Mouse (Mus musculus) adrenal gland, adult 8-10 months (tissue): Measurements from ENCODE around the gene Mllt10. TPM values are rescaled to one million over a fixed set of nuclear protein-coding genes. Genes with fewer than 3 reads are reported as not detected.
A peak's percentile ranks its signal among the peaks of the same experiment; 100 is the strongest.
"Not testable (repeated sequence)": the region's sequence is repeated elsewhere in the genome, so short reads cannot be mapped to it uniquely, and the experiment has no call there.

ENCODE experiments used
- DNase-seq: peaks from one replicate; pipeline ENCODE4 v3.0.0; 2022
- total RNA-seq, 4 experiments: library from RNA; stranded (reverse); gene quantifications; 2 replicates each; pipeline ENCODE4 v1.2.4; 2022

Mllt10 gene
- total RNA-seq, 4 experiments from 2014 or later: 38.8 to 84.1 (median 45.1) TPM

DNA sequence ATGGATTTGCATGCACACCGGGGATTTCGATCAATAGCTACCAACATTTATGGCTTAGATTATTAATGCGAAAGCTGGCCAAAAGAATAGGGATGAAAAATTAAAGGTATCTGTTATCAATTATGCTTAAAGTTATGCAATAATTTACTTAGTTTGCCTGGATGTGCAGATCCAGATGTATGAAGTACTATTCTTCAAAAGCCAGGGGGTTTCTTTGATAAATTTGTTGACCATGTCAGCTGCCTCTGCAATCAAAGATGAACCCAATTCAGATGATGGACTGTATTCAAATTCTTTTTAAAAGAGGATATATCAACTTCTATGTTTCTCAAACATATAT is 3.2 kb upstream of the Mllt10 start:
- no peak for DNase-seq

DNA sequence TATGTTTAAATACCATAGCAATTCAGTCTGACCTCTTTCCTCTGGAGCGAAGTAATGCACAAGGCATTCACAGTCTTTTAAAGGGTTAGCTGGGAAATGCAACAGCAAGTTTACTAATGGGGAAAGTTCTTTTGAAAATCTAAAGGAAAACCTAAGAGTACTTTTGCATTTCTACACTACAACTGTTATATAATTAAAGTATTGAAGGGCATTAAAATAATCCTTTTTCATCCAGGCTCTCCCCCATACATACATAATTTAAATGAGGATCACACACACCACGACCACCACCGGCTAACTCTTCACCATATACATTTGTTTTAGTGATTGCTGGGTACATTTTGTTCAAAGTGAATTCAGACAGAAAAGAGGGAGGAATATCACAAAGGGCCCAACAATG is 2.5 kb upstream of the Mllt10 start:
- DNase-seq: no peak

- DNase-seq: no peak
Observed at GRCm38 (mm10) chr2:18053243-18053950, 1.6 kb upstream of the Mllt10 start.

- DNase-seq: peak; percentile 74
Observed at GRCm38 (mm10) chr2:18053951-18054530, 996 bp upstream of the Mllt10 start.

DNA sequence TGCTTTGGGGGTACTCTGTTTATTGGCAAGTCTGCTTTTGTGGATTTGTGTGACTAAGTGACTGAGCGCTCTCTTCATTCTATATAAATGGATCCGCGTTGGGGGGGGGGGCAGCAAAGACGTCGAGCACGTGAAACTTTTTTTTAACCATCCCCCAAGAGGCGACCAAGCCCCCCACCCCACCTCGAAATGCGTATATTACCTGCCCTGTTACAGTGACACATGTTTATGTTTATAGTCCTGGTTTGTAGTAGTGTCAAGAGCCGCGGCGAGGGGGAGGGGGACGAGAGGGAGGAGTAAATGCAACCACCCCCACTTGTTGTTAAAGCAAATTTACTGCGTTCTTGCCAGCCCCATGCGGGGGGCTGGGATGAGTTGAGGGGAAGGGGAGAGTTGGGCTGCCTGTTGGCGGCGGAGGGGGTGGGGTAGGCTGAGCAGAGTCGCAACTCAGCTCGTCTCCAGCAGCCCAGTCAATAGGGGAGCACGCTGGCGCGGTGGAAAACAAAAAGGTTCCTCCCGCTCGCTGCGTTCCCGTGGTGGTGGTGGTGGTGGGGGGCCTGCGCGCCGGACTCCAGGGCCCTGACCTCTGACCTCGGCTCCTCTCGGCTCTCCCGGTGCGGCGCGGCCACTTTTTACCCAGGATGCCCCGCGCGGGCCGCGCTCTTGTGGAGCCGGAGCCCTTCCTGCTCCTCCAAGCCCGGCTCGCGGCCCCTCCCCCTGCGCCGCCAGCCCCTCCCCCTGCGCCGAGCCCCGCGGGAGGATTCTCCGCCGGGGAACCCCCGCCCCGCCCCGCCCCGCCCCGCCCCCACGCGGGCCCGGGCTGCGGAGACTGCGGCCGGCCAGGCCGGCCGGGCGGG is 1.1 kb downstream of the Mllt10 start:
- peak; percentile 94 for DNase-seq

DNA sequence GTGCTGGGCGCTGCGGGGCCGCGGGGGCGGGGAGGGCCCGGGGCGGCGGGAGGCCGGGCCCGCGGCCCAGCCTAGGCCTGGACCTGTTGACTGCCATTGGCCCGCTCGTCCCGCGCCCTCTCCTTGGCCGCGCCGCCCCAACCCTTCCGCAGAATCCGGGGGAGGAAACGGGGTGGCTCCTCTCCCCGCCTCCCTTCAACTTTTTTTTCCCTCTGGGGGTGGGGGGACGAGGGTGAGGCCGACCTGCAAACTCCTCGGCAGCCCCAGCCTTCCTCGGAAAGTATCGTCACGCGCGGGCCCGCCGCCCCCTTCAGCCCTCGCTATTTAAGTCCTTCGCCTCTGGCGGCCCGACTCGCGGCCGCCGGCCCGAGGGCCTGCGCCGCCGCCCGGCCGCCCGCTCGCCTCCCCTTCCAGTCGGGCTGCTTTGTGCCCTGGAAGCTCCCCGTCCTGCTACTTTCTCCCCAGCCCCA is 1.8 kb downstream of the Mllt10 start:
- peak; percentile 98 for DNase-seq

DNA sequence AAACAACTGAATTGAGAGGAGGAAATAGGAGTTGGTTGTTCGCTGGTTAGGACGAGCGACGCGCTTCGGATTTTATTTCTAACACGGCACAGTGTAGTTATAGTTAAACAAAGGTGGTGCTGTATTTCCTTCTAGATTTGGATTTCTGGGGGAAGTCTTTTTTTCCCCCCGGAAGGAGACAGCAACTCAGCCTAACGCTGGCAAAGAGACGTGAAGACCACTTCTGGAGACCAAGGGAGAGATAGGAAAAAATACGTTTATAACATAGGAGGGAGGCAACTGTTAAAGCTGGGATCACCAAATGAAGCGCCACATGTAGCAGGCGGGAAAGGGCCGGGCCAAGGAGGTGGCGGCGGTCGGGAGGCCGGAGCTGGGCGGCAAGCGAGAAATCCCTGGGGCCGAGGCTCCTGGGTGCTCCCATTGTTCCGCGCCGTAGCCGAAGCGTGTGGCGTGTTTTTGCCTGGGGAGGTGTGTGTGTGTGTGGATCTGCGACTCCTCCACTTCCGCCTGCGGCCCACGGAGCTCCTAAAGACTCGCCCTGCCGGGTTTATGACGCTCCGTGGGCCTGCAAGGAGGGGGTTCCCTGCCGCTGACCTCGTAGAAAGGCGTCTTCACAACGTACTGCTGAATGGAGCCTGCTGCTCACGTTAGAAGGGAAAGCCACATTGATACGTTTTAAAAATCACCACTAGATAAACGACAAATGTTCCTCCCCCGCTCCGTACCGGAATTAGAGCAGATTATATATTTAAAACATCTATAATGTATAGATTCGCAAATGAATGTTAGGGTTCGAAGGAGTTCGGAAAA is 2.5 kb downstream of the Mllt10 start:
- DNase-seq: peak; percentile 49

GRCm38 (mm10) chr2:18058146-18058708 is 3.2 kb downstream of the Mllt10 start:
- no peak for DNase-seq

DNA sequence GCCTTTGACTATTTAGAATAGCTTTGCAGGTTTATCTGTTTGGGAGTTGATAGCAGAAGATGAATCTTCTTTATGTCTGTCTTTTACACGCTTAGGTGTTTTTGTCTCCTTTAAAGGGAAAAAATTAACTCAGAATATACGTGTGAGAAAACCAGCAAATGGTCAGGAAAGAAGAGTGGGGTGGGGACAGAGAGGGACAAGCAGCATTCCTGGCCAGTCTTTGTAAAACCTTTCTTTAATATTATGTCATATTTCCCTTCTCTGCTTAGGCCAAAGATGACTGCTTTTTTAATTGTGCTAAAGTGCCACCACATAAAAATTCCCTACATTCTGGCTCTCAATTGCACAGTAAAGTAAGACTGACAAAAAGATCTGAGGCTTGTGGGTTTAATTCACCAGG is 4.0 kb downstream of the Mllt10 start:
- DNase-seq: no peak

DNA sequence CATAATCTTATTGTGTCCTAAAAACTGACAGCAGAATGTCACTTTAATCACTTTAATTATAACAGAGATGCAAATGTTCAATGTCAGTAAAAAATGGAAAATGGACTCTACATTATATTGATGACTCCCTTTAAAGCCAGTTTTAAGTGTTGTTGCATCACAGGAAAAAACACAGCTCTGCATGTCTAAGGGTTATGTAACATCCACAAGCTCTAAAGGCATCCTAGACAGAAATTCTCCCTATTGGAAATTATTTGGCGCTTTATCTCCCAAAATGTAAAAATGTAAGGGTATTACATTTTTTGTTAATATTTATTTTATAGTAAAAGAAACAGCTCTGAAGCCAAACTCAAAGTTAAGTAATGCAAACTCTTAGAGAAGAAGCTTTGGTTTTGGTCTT is 4.9 kb downstream of the Mllt10 start:
- no peak for DNase-seq

- no peak for DNase-seq
Observed at GRCm38 (mm10) chr2:18060396-18060795, 5.4 kb downstream of the Mllt10 start.

- peak; percentile 56 for DNase-seq
Observed at GRCm38 (mm10) chr2:18063763-18064251, 8.8 kb downstream of the Mllt10 start.

DNA sequence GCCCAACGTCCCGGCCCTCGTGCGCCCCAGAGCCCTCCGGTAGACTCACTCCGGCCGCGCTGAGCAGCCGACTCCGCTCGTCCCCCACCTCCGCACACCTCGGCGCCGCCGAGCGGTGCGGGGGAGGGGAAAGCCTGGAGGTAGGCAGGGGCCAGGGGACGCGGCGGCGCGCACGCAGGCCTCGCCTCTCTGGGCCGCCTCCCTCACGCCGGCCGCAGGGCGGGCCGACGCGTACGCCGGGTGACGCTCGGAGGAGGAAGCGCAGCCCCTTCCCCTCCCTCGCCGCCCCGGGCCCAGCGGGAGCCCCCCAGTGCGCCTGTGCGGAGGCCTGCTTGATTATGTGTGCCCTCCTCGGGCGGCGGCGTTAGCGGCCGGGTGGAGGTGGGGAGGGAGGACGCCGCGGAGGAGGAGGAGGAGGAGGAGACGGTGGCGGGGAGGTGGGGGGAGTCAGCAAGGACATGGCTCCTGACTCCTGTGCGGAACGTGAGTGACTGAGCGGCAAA is 9.4 kb downstream of the Mllt10 start:
- peak; percentile 89 for DNase-seq

GRCm38 (mm10) chr2:18064941-18065707 is 10.1 kb downstream of the Mllt10 start:
- DNase-seq: peak; percentile 75

DNA sequence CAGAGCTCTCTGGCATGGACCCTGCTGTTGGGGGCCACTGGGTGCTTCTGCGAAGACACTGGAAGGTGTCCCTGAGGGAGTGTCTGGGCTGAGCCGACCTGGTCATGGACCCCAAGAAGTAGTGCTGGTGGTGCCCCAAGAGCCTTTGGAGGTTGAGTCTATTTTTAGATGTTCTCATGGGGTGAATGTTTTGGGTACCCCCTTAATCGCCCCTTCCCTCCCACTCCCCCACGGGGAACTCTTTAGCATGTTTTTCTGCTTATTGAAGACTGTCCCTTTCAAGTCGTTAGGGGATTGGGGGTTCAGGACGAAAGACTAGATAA is 10.6 kb downstream of the Mllt10 start:
- DNase-seq: no peak

- DNase-seq: no peak
Observed at GRCm38 (mm10) chr2:18066436-18066835, 11.4 kb downstream of the Mllt10 start.

DNA sequence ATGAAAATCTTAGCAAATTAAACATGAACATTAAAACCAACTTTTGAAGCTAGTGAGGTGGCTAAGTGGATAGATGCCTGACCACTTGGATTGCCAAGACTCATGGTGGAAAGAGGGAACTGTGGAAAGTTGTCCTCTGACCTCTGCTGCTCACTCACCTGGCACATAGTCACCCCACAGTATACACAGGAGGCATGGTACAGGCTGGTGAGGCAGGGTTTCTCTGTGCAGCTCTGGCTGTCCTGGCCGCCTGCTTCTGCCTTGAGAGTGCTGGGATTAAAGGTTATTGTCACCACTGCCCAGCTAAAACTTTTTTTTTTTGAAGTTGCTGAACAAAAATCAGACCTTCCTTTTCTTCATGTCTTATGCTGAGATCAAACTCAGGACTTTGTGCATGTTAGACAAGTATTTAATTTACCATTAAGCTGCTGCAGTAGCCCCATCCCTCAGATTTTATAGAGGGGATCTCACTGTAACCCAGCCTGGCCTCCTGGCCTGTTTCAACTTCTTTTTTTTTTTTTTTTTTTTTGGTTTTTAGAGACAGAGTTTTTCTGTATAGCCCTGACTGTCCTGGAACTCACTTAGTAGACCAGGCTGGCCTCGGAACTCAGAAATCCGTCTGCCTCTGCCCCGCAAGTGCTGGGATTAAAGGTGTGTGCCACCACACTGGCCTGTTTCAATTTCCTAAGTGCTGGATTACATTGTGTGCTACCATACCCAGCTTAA is 13.2 kb downstream of the Mllt10 start:
- no peak for DNase-seq

- no peak for DNase-seq
Observed at GRCm38 (mm10) chr2:18071947-18072346, 16.9 kb downstream of the Mllt10 start.

GRCm38 (mm10) chr2:18080182-18080860 is 25.3 kb downstream of the Mllt10 start:
- no peak for DNase-seq

GRCm38 (mm10) chr2:18087695-18088094 is 32.7 kb downstream of the Mllt10 start:
- DNase-seq: not testable (repeated sequence)
